Comparison of ENCODE assay signal across 15 mouse cellular contexts in the genomic region with DNA sequence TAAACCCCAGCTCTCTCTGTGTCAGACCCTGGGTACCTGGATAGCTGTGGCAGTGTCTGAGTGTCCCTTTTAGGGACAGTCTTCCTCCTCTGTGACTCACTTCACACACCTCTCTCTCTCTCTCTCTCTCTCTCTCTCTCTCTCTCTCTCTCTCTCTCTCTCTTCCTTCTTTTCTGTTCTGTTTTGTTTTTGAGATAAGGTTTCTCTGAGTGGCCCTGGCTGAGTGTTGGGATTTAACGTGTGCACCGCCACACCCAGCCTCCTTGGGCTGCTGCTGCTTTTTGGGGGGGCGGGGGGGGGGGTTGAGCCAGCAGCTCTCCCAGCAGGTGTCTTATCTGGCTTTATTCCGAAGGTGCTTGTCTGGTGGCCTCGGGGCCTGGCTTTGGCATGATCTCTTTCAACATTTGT. TPM values are rescaled to one million over a fixed set of nuclear protein-coding genes. Genes with fewer than 3 reads are reported as not detected.
A peak's percentile ranks its signal among the peaks of the same experiment; 100 is the strongest.
DNase-seq lines count a peak whose midpoint lies in the region; ATAC-seq and TF ChIP-seq lines count a peak whose summit lies in the region.
"Had no signal": no experiment of that assay in that cellular context is flagged by ENCODE, and none has a peak within 500 bp of the region (broad histone marks: within the 10 kb centered on the region; RNA-seq: fewer than 3 reads in every experiment).

No protein-coding gene starts in this region.

- H3K27me3 ChIP-seq in lung, embryonic 14.5 days (ENCODE audit: insufficient read depth, low read length): no peaks in the 10 kb centered on the region
- H3K27me3 ChIP-seq: forebrain, embryonic 12.5 days; hindbrain, embryonic 15.5 days; limb, embryonic 12.5 days had no signal

- H3K9me3 ChIP-seq in lung, embryonic 14.5 days (ENCODE audit: low read depth, low read length): no peaks in the 10 kb centered on the region
- H3K9me3 ChIP-seq: forebrain, embryonic 12.5 days; hindbrain, embryonic 15.5 days; limb, embryonic 12.5 days had no signal

- DNase-seq in cerebellum, postnatal 10 days: peak; percentile 41 to 51
- DNase-seq in cerebellum, adult 11 months: no peak
- DNase-seq in lung, embryonic 14.5 days: no peak
- no peak for DNase-seq in lung, postnatal 14 days
- no peak for DNase-seq in kidney, adult 8-10 months
- no peak for DNase-seq in frontal cortex, adult 2 months (ENCODE audit: extremely low spot score in 1 of 2, low spot score in 1 of 2)
- DNase-seq: cerebellum, adult 8-10 months; gastrocnemius, postnatal 14 days; retina, postnatal 1 day had no signal

- 28% methylated on average over 5 of the region's 5 CpGs for WGBS in lung, embryonic 14.5 days

- no peak overlapping the region for H3K4me2 ChIP-seq in lung, embryonic 14.5 days
- H3K4me2 ChIP-seq: forebrain, embryonic 12.5 days; hindbrain, embryonic 15.5 days; limb, embryonic 12.5 days had no signal

- no peak for TF ChIP-seq CTCF in lung, embryonic 14.5 days (IDR thresholded peaks at IDR 0.05; ENCODE audit: low read depth)

- no peaks in the 10 kb centered on the region; the same call in 1 of the 2 replicates for H3K36me3 ChIP-seq in lung, embryonic 14.5 days (ENCODE audit: insufficient read depth)
- H3K36me3 ChIP-seq: forebrain, embryonic 12.5 days; hindbrain, embryonic 15.5 days had no signal

- H3K4me3 ChIP-seq in lung, embryonic 14.5 days (ENCODE audit: low read depth, low read length): no peak overlapping the region
- H3K4me3 ChIP-seq: forebrain, embryonic 12.5 days; hindbrain, embryonic 15.5 days; limb, embryonic 12.5 days had no signal

- H3K4me1 ChIP-seq in lung, embryonic 14.5 days (ENCODE audit: insufficient read depth): no peaks in the 10 kb centered on the region

- peak overlapping the region; percentile 42; the same call in 1 of the 2 replicates for H3K27ac ChIP-seq in lung, embryonic 14.5 days (ENCODE audit: low read depth)
- H3K27ac ChIP-seq: forebrain, embryonic 12.5 days; hindbrain, embryonic 15.5 days; kidney, postnatal 0 days; limb, embryonic 12.5 days had no signal

- H3K9ac ChIP-seq in lung, embryonic 14.5 days: no peak overlapping the region
- H3K9ac ChIP-seq: forebrain, embryonic 12.5 days; hindbrain, embryonic 15.5 days; limb, embryonic 12.5 days had no signal

- ATAC-seq in lung, embryonic 14.5 days (ENCODE audit: insufficient read depth): no peak
- ATAC-seq in erythroid progenitor cell, adult 5-6 weeks (replicated peaks; ENCODE audit: low FRiP score, poor library complexity, severe bottlenecking): 0 out of 2 replicates have a peak, but pooled peaks have one; percentile 43
- peak; percentile 62 for ATAC-seq in megakaryocyte-erythroid progenitor cell, adult 5-6 weeks (replicated peaks; ENCODE audit: low FRiP score, low TSS enrichment, poor library complexity, severe bottlenecking)

RNA-seq across cellular contexts. Expression of gene Znrf1, which starts 29.9 kb away (rescaled TPM):
- polyA plus RNA-seq in lung, embryonic 14.5 days (2014; fragmentation: Nextera tagmentation; extraction: Ambion mirVana): 39.4 and 51.6 TPM in 2 replicates
- total RNA-seq in erythroid progenitor cell, adult 5-6 weeks (2015; ENCODE audit: low replicate concordance): 7.9 and 19.7 TPM in 2 replicates
- 4.8 and 13.7 TPM in 2 replicates for total RNA-seq in erythroid progenitor cell, adult 5-6 weeks (2017; ENCODE audit: low replicate concordance)
- 54.1 and 55.3 TPM in 2 replicates for total RNA-seq in megakaryocyte-erythroid progenitor cell, adult 5-6 weeks (2014; fragmentation: Nextera tagmentation)
- total RNA-seq in megakaryocyte-erythroid progenitor cell, adult 5-6 weeks (2017): 21.4 and 25.9 TPM in 2 replicates
- polyA plus RNA-seq in frontal cortex, adult 2 months (2012; rRNA removed): 157 and 162 TPM in 2 replicates

RNA-seq across cellular contexts. Expression of gene Wdr59, which starts 43.9 kb away (rescaled TPM):
- 4.4 TPM in 2 replicates for polyA plus RNA-seq in lung, embryonic 14.5 days (2014; fragmentation: Nextera tagmentation; extraction: Ambion mirVana)
- total RNA-seq in erythroid progenitor cell, adult 5-6 weeks (2015; ENCODE audit: low replicate concordance): 1.4 and 2.5 TPM in 2 replicates
- 0.98 and 1.3 TPM in 2 replicates for total RNA-seq in erythroid progenitor cell, adult 5-6 weeks (2017; ENCODE audit: low replicate concordance)
- 14.4 and 16.0 TPM in 2 replicates for total RNA-seq in megakaryocyte-erythroid progenitor cell, adult 5-6 weeks (2014; fragmentation: Nextera tagmentation)
- 11.9 and 14.1 TPM in 2 replicates for total RNA-seq in megakaryocyte-erythroid progenitor cell, adult 5-6 weeks (2017)
- 14.8 and 17.2 TPM in 2 replicates for polyA plus RNA-seq in frontal cortex, adult 2 months (2012; rRNA removed)

Comparison
In these comparisons a context has a peak if more than half of its experiments do, and no peak if none do; other contexts are left out.
1. DNase-seq: peak in cerebellum, postnatal 10 days (2 of 2); none in cerebellum, adult 11 months (single experiment), lung, embryonic 14.5 days (single experiment), lung, postnatal 14 days (single experiment), kidney, adult 8-10 months (0 of 2) and frontal cortex, adult 2 months (0 of 2).